Mouse (Mus musculus) mouse embryonic stem cell (cell line): Measurements from ENCODE around the gene Fam160a2.

Source experiments
- in situ Hi-C, 2 experiments: fragments of 300-500 bp; cut with MboI; formaldehyde crosslinking; loops; 1 replicate in 1 of 2; 3 replicates in 1 of 2; pipeline ENCODE4 v1.14.3; 2019 to 2020; ENCODE audit warnings: low sequenced_read_pairs in 2 of 2, low pct_unique_long_range_greater_than_20kb in 1 of 2, mixed read lengths in 1 of 2; ENCODE audit not compliant: unreplicated experiment in 1 of 2

Fam160a2 gene

DNA sequence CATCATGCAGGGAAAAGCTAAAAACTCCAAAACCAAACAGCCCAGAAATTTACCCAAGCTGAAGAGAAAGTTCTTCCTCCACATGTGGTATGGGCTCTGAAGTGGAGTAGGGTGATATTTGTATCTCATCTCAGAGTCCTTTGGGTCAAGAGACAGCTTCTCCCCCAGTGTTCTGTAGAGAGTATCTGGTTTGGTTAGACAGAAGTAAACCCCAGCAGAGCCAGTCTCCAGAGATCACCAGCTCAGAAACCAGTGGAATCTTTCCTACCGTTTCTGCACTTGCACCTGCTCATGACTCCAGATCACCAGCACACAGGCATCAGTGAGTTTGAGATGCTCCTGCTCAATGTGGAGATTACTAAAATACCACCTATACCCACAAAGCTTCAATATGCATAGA lies 65.8 kb downstream of the Fam160a2 start, which contains the start of gene Olfr690:
Gene Olfr690 (minus strand): TSS at position 101 of the 400 bp plus-strand sequence.
- in situ Hi-C loops, result no loop called here

GRCm38 (mm10) chr7:105325302-105325701 lies 74.6 kb downstream of the Fam160a2 start:
- in situ Hi-C loops, result no loop called here
